Mouse (Mus musculus) kidney, adult 2 months (tissue): ENCODE measurements around the gene Serpinb9.

ENCODE experiments used
- CTCF ChIP-seq: fragments of 200-500 bp; conservative IDR thresholded peaks from 2 replicates; pipeline ENCODE4 v1.5.1; 2011; ENCODE audit warnings: low read depth, mild to moderate bottlenecking, control low read depth, low read length, moderate library complexity, mixed read lengths; ENCODE audit not compliant: insufficient read depth, insufficient read length
- POLR2A ChIP-seq: fragments of 200-500 bp; IDR thresholded peaks from one replicate; pipeline ENCODE4 v1.6.1; 2011; ENCODE audit warnings: low read depth, low read length, control low read depth

DNA sequence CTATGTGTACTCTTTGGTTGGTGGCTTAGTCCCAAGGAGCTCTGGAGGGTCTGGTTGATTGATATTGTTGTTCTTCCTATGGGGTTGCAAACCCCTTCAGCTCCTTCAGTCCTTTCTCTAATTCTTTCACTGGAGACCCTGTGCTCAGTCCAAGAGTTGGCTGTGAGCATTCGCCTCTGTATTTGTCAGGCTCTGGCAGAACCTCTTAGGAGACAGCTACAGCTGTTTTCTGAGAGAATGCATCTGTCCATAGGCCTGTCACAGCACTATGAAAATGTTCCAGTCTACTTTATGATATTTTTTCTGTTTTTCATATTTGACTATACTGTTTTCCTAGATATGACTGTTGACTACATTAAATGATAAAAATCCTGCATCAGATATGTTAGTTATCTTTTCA, 9.3 kb downstream of the Serpinb9 start:
- no peak for TF ChIP-seq POLR2A
- no peak for TF ChIP-seq CTCF
